Mouse (Mus musculus): ENCODE results near the gene Pak2.
"Not testable (repeated sequence)": the region's sequence is repeated elsewhere in the genome, so short reads cannot be mapped to it uniquely, and the experiment has no call there.

The Pak2 gene

DNA sequence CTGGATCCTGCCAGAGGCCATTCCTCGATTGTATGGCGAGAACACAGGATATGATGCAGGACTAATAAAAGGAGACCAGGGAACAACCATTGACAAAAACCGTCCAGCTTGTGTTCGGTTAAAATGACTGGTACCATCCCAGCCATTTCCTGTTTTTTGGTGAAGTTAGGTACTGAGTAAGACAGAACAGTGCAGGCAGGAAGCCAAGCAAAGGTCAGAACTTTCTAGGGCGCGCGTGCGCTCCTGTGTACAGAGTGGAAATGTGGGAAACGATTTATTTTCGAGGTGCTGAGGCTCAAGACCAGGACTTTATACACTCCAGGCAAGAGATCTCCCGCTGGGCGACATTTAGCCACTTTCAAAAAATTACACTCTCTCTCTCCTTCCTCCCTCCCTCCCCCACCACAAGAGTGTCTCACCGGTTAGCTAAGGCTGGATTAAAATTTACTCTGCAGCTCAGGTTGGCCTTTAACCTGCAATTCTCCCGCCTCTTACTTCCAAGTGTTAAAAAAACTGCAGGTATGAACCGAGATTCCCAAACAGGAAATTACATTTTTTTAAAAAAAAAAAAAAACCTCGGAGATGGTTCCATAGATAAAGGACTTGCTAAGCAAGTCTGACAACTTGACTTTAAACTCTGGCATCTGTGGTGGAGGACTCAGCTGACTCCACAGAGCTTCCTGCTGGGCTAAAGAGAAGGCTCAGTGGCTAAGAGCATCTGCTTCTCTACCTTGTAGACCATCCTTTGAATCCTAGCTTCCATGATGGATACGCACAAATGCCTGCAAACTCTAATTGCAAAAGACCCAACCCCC lies 8.7 kb upstream of the Pak2 start:
- no peak for DNase-seq

DNA sequence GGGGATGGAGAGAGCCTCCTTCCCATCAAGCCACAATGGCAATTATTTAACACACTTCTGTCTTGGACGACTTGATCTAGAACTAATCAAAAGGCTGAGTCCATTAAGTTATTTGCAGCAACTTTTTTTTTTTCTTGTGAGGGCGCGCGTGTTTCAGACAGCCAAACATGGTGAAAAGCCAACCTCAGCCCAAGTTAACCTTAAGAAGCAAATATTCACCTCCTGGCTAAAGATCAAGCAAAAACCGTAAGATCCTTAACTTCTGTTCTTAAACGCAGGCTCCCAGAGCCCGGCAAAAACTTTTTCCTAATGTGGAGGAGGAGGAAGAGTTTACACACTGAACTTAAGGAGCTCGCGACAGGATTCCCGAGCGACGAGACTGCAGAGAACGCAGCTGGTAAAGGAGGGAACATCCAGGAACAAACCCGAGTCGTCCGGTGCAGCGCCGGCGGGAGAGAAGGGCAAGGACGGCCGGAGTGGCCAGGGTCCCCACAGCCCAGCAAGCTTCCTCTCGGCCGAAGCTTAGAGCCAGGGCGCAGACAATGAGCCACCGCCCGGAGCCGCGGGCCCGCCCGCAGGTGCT lies 643 bp downstream of the Pak2 start:
- DNase-seq: peak; percentile 27

DNA sequence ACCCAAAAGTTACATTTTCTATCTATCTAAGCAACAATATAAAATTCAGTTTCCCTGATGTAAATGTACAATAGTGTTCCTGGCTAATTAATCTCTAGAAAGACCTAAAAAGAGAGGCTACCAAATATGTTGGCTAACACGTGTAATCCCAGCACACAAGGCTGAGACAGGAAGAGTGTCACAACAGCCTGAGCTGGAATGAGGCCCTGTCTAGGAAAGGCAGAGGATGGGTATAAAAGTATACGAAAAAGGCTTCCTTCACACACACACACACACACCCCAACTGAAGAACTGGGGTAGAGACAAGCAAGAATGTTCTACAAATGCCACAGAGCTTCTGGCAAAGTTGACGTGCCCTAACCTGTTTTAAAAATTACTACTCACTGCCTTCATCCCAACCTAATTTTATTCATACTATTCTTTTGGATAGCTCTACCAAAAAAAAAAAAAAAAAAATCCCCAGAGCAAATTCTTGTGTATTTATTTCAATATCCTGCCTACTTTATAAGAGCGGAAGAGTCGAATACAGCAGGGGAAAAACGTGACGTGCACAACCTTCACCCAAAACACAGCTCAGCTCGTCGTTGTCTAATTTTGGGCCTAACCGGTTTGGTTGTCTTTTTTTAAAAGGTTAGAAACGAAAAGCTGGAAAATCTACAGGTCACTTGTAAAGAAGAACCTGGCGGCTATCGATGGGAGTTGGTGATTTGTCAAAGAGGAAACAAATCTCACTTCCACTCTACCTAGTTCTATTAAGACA lies 1.3 kb downstream of the Pak2 start:
- DNase-seq: no peak

DNA sequence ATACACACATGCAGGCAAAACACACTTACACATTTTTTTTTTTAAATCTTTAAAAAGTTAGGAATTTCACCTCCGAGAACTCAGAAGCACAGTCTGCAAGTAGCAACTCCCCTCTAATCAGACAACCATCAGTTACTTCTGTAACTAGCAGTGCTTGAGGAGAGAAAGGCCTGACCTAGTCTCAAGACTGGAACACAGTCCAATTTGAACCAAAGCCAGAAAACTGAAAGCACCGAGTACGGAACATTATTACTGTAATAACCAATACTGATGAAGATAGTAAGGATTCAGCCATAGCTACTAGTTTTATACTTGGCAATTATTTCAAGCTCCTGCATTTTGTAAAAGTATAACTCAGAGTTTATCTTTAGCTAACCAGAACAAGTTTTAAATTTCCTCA lies 2.7 kb downstream of the Pak2 start:
- DNase-seq: no peak

DNA sequence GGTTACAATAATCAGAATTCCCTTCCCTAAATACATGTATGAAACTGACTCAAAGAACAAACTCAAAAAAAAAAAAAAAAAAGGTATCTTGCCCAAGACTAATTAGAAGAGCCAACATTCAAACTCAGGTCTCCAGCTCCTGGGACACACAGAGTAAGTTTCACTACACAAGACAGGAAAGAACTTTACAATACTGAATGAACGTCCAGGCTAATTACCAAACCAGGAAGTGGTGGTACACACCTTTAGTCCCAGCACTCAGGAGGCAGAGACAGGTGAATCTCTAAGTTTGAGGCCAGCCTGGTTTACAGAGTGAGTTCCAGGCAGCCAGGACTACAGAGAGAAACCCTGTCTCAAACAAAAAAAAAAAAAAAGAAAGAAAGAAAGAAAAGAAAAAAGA lies 3.4 kb downstream of the Pak2 start:
- DNase-seq: no peak

GRCm38 (mm10) chr16:32070070-32070469 lies 9.1 kb downstream of the Pak2 start:
- DNase-seq: not testable (repeated sequence)

DNA sequence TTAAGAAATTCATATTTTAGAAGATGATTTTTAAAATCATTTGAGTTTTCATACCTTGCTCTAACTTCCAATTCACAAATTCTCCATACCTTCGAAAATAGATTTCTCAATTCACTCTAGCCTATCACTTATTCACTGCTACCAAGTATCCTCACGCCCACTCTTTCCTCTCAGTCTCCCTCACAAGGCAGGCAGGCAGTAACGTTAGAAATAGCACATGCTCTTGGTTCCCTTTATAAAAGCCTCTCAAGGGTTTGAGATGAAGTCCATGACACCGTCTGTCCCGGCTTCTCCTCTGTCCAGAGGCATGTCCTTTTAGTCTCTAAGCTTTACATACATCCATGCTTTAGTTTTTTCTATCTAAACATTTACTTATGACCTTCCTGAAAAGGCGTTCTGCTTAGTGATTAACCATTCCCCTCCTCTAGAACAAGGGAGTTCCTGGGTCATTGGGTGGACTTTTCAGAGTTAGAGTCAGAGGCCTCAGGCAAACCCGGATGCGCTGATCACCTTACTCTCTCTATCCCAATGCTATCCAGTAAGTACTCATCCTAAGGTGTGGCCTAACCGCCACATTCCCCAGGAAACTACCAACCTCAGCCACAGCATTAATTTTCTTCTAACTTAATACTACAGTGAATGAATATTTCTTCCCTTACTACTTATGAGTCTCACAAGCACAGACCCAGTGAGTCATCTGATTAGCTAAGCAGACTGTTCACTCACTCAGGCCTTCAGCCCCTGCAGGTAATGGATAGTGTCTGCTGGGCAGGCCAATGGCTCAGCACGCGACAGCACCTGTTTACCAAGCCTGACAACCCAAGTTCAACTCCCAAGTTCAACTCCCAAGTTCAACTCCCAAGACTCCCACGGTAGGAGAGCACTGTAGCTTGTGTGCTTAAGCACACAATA lies 10.5 kb downstream of the Pak2 start:
- no peak for DNase-seq

DNA sequence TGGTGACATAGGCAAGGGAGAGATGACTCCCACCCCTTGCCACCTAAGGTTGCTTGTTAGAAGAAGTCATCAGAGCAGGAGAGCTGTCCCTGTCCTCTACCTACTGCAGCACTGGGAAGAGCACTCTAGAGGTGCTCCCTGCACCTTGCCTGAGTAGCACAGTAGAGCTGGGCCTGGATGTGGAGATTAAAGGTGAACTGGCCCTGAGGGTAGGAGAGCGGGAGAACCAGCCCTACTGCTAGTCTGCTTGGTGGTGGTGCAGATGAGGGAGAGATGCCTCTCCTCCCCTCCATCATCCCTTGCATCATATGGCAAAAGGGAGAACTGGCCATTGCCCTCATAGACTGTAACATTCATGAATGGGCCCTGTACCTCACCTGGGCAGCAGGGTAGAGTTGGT lies 12.2 kb downstream of the Pak2 start:
- no peak for DNase-seq

DNA sequence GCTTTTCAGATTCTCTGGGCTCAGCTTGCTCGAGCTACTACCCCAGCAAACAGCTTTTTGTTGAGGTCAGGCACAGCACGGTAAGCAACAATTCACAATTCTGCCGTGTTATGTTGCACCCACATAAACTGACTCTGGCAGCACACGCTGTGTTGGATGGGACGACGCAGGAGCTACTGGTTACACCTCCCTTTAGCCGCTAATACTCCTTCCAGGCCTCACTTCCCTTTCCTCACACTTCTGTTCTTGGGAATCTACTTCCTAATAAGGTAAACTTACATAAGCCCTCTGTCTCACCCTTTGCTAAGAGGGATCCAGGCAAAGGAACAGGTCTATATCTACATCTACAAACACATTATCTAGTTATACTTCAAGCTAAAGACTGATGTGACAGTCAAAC lies 15.2 kb downstream of the Pak2 start:
- no peak for DNase-seq

DNA sequence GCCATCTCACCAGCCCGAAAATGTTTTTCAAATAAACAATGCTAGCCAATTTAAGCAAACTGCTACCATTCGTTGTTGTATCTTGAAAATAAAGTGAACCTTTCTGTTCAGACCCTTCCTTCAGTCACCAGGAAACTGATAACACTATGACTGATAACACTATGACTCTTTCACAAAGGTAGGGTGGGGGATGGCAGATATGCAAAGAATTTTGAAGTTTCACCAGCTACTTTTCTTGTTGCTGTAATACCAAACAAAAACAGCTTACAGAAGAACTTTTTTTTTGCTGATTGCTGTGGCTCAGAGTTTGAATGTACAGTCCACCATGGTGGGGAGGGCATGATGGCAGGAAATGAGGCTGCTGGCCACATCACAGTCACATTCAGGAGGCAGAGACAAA lies 16.9 kb downstream of the Pak2 start:
- no peak for DNase-seq

DNA sequence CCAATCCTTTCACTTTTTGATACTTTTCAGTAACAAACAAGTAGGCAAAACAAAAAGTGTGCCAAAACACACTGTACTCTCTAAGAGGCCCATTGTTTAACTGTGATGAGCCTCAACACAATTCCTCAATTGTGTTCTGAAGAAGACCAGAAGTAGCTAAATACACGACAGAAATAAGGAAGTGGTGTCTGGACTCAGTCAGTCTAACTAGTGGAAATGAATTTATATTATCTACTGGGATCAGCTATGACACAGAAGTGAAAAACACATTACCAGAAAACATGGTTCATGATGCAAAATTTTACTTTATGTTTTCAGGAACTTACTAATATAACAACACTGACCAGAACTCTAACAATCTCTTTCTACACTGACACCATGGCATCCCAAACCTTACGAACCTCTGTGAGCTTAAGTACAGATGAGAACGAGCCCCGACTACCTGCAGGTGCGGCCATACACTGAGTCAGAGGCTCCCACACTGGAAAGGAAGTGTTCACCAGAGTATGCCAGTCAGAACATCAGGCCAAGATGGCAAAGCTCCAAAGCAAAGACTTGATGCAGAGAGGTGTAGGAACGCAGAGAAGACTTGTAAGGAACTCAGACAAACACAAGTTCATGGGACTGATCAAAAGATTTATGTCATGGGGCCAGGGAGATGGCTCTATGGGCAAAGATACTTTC lies 19.2 kb downstream of the Pak2 start:
- no peak for DNase-seq

DNA sequence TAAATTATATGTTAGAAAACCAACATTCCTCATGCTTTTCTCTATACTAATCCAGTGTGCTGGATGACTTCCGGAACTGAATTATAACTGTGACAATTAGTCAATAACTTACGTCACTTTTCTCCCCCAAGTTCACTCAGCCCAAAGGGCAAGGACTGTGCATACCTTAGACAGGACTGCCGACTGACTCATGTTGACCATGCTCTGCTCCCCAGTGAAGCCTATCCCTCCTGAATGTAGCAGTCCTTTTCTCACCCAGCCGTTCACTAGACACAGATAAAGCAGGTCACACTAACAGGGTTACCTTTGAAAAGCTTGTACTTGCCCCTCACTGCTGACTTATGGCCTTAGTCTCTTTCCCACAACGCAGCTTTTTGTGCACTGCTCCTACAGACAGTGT lies 20.3 kb downstream of the Pak2 start:
- no peak for DNase-seq

DNA sequence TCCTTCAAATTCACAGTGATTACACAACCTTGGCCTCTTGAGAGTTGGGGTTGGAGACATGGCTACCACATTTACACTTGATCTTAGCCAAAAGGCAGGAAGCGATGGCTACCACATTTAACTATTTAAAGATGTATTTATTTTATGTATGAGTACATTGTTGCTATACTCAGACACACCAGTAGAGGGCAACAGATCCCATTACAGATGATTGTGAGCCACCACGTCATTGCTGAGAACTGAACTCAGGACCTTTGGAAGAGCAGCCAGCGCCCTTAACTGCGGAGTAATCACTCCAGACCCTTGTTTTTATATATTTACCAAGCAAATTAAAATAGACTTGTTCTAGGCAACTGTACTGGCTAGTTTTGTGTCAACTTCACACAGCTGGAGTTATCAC lies 36.8 kb downstream of the Pak2 start:
- no peak for DNase-seq

DNA sequence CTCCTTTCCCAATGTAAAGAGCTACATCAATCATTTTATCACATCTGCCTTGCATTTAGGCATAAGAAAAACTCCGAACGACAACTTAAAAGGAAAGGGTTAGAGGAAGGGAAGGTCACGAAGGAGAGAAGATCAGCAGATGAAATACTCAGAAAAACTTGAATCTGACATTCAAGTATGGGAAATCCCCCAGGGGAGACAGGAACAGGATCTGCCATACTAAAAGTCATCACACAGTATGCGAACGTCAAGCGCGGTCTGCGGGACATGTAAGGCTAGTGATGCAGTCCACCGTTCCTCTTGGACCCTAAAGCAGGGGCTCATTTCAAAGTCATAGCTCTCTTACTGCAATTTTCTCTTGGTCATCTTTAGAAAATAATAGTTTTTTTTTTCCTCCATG lies 59.5 kb downstream of the Pak2 start:
- DNase-seq: no peak

GRCm38 (mm10) chr16:32010330-32010729 lies 68.8 kb downstream of the Pak2 start:
- DNase-seq: no peak

- no peak for DNase-seq
Measured at GRCm38 (mm10) chr16:32009913-32010312, 69.2 kb downstream of the Pak2 start.

DNA sequence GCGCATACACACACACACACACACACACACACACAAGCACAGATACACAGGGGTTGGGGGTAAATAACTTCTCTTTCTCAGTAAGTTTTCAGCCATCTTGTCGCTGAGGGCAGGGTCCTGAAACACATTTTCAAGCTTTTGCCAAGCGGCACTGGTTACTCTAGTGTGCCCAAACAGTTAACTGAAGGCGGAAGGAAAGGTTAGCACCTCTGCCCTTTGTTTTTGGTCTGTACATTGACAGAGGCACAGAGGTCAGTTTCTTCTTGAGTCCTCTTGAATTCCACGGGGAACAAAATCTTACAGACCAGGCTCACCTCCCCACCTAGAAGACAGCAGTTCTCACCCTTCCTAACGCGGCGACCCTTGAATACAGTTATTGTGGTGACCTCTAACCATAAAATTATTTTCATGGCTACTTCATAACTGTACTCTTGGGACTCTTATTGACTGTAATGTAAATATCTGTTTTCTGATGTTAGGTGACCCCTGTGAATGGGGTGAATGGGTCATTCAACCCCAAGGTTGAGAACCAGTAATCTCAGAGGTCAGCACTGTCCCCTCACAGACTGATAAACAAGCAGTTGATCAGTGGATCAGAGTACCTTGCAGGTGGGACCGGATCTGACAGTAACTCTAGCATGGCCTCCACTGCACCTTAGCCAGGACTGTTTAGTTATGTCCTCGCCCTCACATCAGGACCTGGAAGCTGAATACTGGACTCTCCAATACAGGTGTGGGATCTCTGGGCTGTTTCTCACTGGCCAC lies 70.4 kb downstream of the Pak2 start:
- no peak for DNase-seq

- DNase-seq: no peak
Measured at GRCm38 (mm10) chr16:32004731-32005130, 74.4 kb downstream of the Pak2 start.

DNA sequence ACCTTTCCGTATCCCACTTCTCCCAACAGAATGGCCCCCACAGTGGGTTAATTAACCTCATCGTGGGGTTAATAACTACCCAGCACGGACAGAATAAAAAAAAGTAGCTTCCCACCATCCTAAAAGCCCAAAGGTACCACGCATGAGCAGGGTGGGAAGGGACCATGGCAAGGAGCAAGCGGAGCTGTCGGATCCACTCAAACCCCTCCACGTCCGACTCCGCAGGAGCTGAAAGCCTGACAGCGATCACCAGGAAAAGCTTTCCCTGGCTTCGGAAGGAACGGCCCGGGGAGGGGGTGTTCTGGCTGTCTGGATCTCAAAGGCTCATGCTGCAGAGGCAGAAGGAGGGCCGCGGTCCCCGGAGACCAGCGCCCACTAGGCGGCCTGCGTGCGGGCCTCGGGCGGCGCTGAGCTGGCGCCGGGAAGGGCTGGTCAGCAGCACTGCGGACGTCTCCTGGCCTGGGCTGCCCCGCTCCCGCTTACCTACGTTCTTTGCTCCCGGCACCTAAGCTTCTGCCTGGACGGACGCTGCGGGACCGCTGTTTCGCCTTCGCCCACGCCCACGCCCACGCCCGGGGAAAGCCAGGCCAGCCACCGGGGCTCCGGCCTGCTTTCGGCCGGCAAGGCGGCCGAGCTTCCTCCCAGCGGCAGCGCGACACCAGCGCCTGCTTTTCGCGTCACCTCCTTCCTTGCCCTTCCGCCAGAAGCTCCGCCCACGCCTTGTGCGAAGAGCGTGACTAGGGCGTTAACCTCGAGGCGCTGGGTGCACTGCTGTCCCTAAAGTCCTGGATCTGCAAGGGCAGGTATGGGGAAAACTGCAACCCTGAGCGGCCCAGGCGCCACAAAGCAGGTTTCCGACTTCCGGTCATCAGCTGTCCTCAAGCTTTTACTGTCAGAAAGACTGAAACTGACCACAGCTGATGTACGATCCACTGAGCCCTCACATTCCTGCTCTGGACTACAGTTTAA lies 76.3 kb downstream of the Pak2 start, which contains the start of gene Senp5:
Gene Senp5, minus strand, starts transcription at position 779 of the 969 bp plus-strand sequence.
- DNase-seq: peak; percentile 84

GRCm38 (mm10) chr16:31996371-31996770 lies 82.8 kb downstream of the Pak2 start:
- no peak for DNase-seq
